Mouse (Mus musculus): ENCODE data around the gene Npb.
A peak's percentile ranks its signal among the peaks of the same experiment; 100 is the strongest.

GRCm38 (mm10) chr11:120598283-120598989 lies 9.8 kb upstream of the Npb start, which contains the start of the genes Alyref and Anapc11:
- TF ChIP-seq POLR2A (IDR thresholded peaks at IDR 0.05; ENCODE audit: control insufficient read depth in 1 of 2, insufficient read depth in 1 of 2, low read depth in 1 of 2, low read length in 2 of 2, poor library complexity in 1 of 2) (peak; percentile 91 to 97), CTCF (IDR thresholded peaks at IDR 0.05 in 2 of 3, conservative IDR thresholded peaks at IDR 0.05 in 1 of 3; ENCODE audit: control insufficient read depth in 1 of 3, insufficient read depth in 1 of 3, low read depth in 2 of 3, low read length in 3 of 3, poor library complexity in 1 of 3, severe bottlenecking in 1 of 3) (peak in 1 of 3 experiments; percentile 9; a peak in 1 of 6 replicates), USF2 (IDR thresholded peaks at IDR 0.05; ENCODE audit: borderline replicate concordance in 1 of 2, insufficient read depth in 1 of 2, low read depth in 1 of 2, low read length in 2 of 2) (no peak), EP300 (IDR thresholded peaks at IDR 0.05; ENCODE audit: low read depth in 1 of 2, low read length in 2 of 2) (peak in 1 of 2 experiments; percentile 62; a peak in 2 of 4 replicates), MAFK (IDR thresholded peaks at IDR 0.05; ENCODE audit: borderline replicate concordance, low read depth, low read length) (no peak), TBP (IDR thresholded peaks at IDR 0.05; ENCODE audit: low read depth, low read length) (peak; percentile 77; the same call in 1 of the 2 replicates), MAX (IDR thresholded peaks at IDR 0.05; ENCODE audit: low read length) (peak; percentile 99), UBTF (IDR thresholded peaks at IDR 0.05; ENCODE audit: borderline replicate concordance, insufficient read depth, low read depth, low read length) (no peak), JUND (IDR thresholded peaks at IDR 0.05; ENCODE audit: low read depth, low read length) (no peak), GATA1 (IDR thresholded peaks at IDR 0.05; ENCODE audit: low read depth, low read length) (no peak), E2F4 (IDR thresholded peaks at IDR 0.05; ENCODE audit: borderline replicate concordance, low read depth, low read length) (peak; percentile 88; the same call in 1 of the 2 replicates)

All from MEL (cell line).